Mouse (Mus musculus) hindbrain, embryonic 11.5 days (tissue): ENCODE results near the gene Nckap5. TPM values are rescaled to one million over a fixed set of nuclear protein-coding genes. Genes with fewer than 3 reads are reported as not detected.

Source experiments
- ATAC-seq: fragments of 200-750 bp; cut with Nextera tagmentation; 2 replicates; pipeline ENCODE4 v1.8.0; 2017; ENCODE audit warnings: mild to moderate bottlenecking, moderate TSS enrichment, moderate library complexity; ENCODE audit not compliant: low FRiP score
- DNase-seq: peaks from one replicate; pipeline ENCODE4 v3.0.0-alpha.2; 2015; ENCODE audit warnings: low spot score
- H3K27ac ChIP-seq: fragments of 300-500 bp; sonication (generic); 2 replicates; pipeline ENCODE4 v1.5.1; 2014; ENCODE audit warnings: mild to moderate bottlenecking, low read depth, low read length
- H3K27me3 ChIP-seq: fragments of 300-500 bp; sonication (generic); 2 replicates; pipeline ENCODE4 v1.6.1; 2014; ENCODE audit warnings: mild to moderate bottlenecking, low read length, moderate library complexity, mixed read lengths; ENCODE audit not compliant: control insufficient read depth, insufficient read depth
- H3K36me3 ChIP-seq: fragments of 300-500 bp; sonication (generic); 2 replicates; pipeline ENCODE4 v1.6.1; 2014; ENCODE audit warnings: mild to moderate bottlenecking, low read length, moderate library complexity, mixed read lengths; ENCODE audit not compliant: control insufficient read depth, insufficient read depth
- H3K4me1 ChIP-seq: fragments of 300-500 bp; sonication (generic); replicated peaks from 2 replicates; pipeline ENCODE4 v1.6.1; 2014; ENCODE audit warnings: low read length, mixed read lengths; ENCODE audit not compliant: control insufficient read depth, insufficient read depth
- H3K4me2 ChIP-seq: fragments of 300-500 bp; sonication (generic); replicated peaks from 2 replicates; pipeline ENCODE4 v1.6.1; 2014; ENCODE audit warnings: mild to moderate bottlenecking, low read depth, low read length
- H3K4me3 ChIP-seq: fragments of 300-500 bp; sonication (generic); 2 replicates; pipeline ENCODE4 v1.5.1; 2014; ENCODE audit warnings: low read depth, low read length
- H3K9ac ChIP-seq: fragments of 300-500 bp; sonication (generic); 2 replicates; pipeline ENCODE4 v1.6.1; 2014; ENCODE audit warnings: low read depth, low read length
- H3K9me3 ChIP-seq: fragments of 300-500 bp; sonication (generic); 2 replicates; pipeline ENCODE4 v1.6.1; 2016; ENCODE audit warnings: low read length; ENCODE audit not compliant: control insufficient read depth
- WGBS: fragments of 180-500 bp; shearing (Covaris S2); extraction: QIAGEN DNeasy Blood & Tissue Kit; methylation state at CpG from one replicate; pipeline ENCODE4 v1.1.7; 2014; 5-methylcytosine and 5-hydroxymethylcytosine counted together
- polyA plus RNA-seq: library from polyadenylated mRNA; unstranded; fragments of >200 nt; fragmentation: Nextera tagmentation; extraction: Ambion mirVana; gene quantifications from 2 replicates; pipeline ENCODE4 v1.2.1, GENCODE M21; 2014

Gene Nckap5
- polyA plus RNA-seq, 1 experiment from 2014 or later = 23.5 TPM

DNA sequence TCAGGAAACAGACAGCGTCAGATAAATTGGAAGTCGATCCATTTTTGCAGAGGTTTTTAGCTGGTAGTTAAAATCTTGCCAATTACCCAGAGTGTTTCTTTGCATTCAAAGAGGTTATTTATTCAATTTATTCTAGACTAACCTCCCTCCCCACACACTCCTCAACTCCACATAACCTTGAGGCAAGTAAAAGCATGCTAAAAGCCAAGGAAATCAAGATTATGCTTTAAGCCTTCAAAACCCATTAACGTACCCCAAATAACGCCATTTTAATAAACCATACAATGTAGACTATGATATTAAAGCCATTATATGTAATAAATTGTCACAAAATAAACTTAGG, 129.7 kb downstream of the Nckap5 start:
- no peaks in the 10 kb centered on the region for H3K27me3 ChIP-seq
- H3K9me3 ChIP-seq = no peaks in the 10 kb centered on the region
- H3K4me1 ChIP-seq = no peaks in the 10 kb centered on the region
- H3K4me3 ChIP-seq = no peak overlapping the region
- no peak for DNase-seq
- H3K9ac ChIP-seq = no peak overlapping the region
- 89% methylated on average over 4 of the region's 4 CpGs for WGBS
- ATAC-seq = no peak
- H3K36me3 ChIP-seq = no peaks in the 10 kb centered on the region
- peak overlapping the region; percentile 65; the same call in 1 of the 2 replicates for H3K27ac ChIP-seq
- H3K4me2 ChIP-seq = no peak overlapping the region

GRCm38 (mm10) chr1:126700063-126700977, 130.3 kb downstream of the Nckap5 start:
- H3K4me1 ChIP-seq = no peaks in the 10 kb centered on the region
- H3K27me3 ChIP-seq = no peaks in the 10 kb centered on the region
- peak overlapping the region; percentile 65; the same call in 1 of the 2 replicates for H3K27ac ChIP-seq
- H3K9me3 ChIP-seq = no peaks in the 10 kb centered on the region
- no peaks in the 10 kb centered on the region for H3K36me3 ChIP-seq
- ATAC-seq (peak; percentile 76), DNase-seq (peak; percentile 26)
- 60% methylated on average over 8 of the region's 8 CpGs for whole genome bisulfite sequencing
- H3K9ac ChIP-seq = no peak overlapping the region
- no peak overlapping the region for H3K4me2 ChIP-seq
- no peak overlapping the region for H3K4me3 ChIP-seq

- H3K4me2 ChIP-seq = no peak overlapping the region
- no peaks in the 10 kb centered on the region for H3K36me3 ChIP-seq
- ATAC-seq (no peak), DNase-seq (no peak)
- H3K27me3 ChIP-seq = no peaks in the 10 kb centered on the region
- H3K9ac ChIP-seq = no peak overlapping the region
- H3K4me3 ChIP-seq = no peak overlapping the region
- no peak overlapping the region for H3K27ac ChIP-seq
- no peaks in the 10 kb centered on the region for H3K9me3 ChIP-seq
- 91% methylated on average over 7 of the region's 7 CpGs for WGBS
- no peaks in the 10 kb centered on the region for H3K4me1 ChIP-seq
Observed at GRCm38 (mm10) chr1:126693585-126693984, 137.0 kb downstream of the Nckap5 start.

DNA sequence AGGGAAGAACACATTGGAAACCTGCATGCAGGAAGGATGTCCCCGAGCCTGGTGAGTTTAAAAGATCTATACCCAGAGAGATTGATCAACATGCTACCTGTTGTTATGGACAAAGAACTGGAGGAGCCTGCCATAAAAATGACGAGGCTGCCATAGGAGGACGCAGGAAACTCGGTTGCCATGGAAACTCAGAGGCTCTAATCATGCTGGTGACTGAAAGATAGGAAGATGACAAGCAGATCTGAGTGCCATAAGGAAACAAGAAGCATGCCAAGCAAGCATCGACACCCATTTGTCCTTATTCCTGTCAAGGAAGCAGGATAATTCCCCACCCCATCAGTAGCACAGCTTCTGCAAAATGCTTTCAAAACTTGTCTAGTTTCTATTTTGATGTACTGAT, 142.0 kb downstream of the Nckap5 start:
- no peak overlapping the region for H3K4me3 ChIP-seq
- DNase-seq (no peak), ATAC-seq (no peak)
- no peaks in the 10 kb centered on the region for H3K9me3 ChIP-seq
- WGBS = 70% methylated on average over 5 of the region's 5 CpGs
- no peak overlapping the region for H3K4me2 ChIP-seq
- H3K9ac ChIP-seq = no peak overlapping the region
- H3K27ac ChIP-seq = no peak overlapping the region
- no peaks in the 10 kb centered on the region for H3K36me3 ChIP-seq
- no peaks in the 10 kb centered on the region for H3K27me3 ChIP-seq
- no peaks in the 10 kb centered on the region for H3K4me1 ChIP-seq

- H3K4me2 ChIP-seq = no peak overlapping the region
- DNase-seq = no peak
- ATAC-seq = no peak
- H3K4me3 ChIP-seq = no peak overlapping the region
- no peaks in the 10 kb centered on the region for H3K27me3 ChIP-seq
- H3K9ac ChIP-seq = no peak overlapping the region
- no peaks in the 10 kb centered on the region for H3K36me3 ChIP-seq
- peaks cover 3% of the 10 kb centered on the region; the same call in 1 of the 2 replicates for H3K4me1 ChIP-seq
- H3K27ac ChIP-seq = no peak overlapping the region
- 90% methylated on average over 2 of the region's 2 CpGs for WGBS
- no peaks in the 10 kb centered on the region for H3K9me3 ChIP-seq
Observed at GRCm38 (mm10) chr1:126686678-126687077, 143.9 kb downstream of the Nckap5 start.

GRCm38 (mm10) chr1:126683621-126684445, 146.8 kb downstream of the Nckap5 start:
- 31% methylated on average over 11 of the region's 11 CpGs for WGBS
- no peaks in the 10 kb centered on the region for H3K9me3 ChIP-seq
- H3K4me1 ChIP-seq = peaks cover 6% of the 10 kb centered on the region; the same call in 1 of the 2 replicates
- H3K36me3 ChIP-seq = no peaks in the 10 kb centered on the region
- DNase-seq = peak; percentile 67
- H3K27me3 ChIP-seq = no peaks in the 10 kb centered on the region
- no peak overlapping the region for H3K4me3 ChIP-seq
- no peak overlapping the region for H3K4me2 ChIP-seq
- no peak overlapping the region for H3K9ac ChIP-seq
- peak overlapping the region; percentile 74 for H3K27ac ChIP-seq
- ATAC-seq = peak; percentile 86

- 24% methylated on average over 8 of the region's 8 CpGs for WGBS
- Histone ChIP-seq H3K9me3 (no peaks in the 10 kb centered on the region), H3K9ac (0 out of 2 replicates have a peak overlapping the region, but pooled peaks have one; percentile 34), H3K4me3 (no peak overlapping the region), H3K4me1 (peaks cover 8% of the 10 kb centered on the region; the same call in 1 of the 2 replicates), H3K36me3 (no peaks in the 10 kb centered on the region), H3K4me2 (no peak overlapping the region), H3K27me3 (no peaks in the 10 kb centered on the region), H3K27ac (0 out of 2 replicates have a peak overlapping the region, but pooled peaks have one; percentile 3)
- ATAC-seq (peak; percentile 42), DNase-seq (peak; percentile 41)
Observed at GRCm38 (mm10) chr1:126681773-126682172, 148.8 kb downstream of the Nckap5 start.

DNA sequence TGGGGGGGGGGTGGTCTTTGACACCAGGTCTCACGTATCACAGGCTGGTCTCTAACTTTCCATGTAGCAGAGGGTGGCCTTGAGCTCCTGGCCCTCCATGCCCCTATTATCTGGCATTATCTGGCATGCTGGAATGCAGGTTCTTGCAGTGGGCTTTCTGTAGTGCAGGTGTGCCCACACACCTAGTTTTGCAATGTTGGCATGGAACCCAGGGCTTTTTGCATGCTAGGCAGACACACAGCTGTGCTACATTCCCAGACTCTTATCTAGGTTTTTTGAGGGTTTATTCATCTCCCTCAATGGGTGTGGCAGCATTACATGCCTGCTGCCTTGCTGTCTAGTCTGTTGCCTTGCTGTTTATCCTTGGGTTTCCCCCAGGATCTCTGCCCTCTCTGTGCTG, 151.3 kb downstream of the Nckap5 start:
- DNase-seq (no peak), ATAC-seq (no peak)
- H3K4me3 ChIP-seq = no peak overlapping the region
- H3K27me3 ChIP-seq = no peaks in the 10 kb centered on the region
- no peak overlapping the region for H3K4me2 ChIP-seq
- H3K27ac ChIP-seq = no peak overlapping the region
- peaks cover 8% of the 10 kb centered on the region; the same call in 1 of the 2 replicates for H3K4me1 ChIP-seq
- H3K36me3 ChIP-seq = no peaks in the 10 kb centered on the region
- no peaks in the 10 kb centered on the region for H3K9me3 ChIP-seq
- 88% methylated on average over 1 of the region's 1 CpGs for WGBS
- no peak overlapping the region for H3K9ac ChIP-seq
